Mouse (Mus musculus): Measurements from ENCODE around the gene Ccni. TPM values are rescaled to one million over a fixed set of nuclear protein-coding genes. Genes with fewer than 3 reads are reported as not detected.
A peak's percentile ranks its signal among the peaks of the same experiment; 100 is the strongest.

The Ccni gene
- polyA plus RNA-seq, 2 experiments = 83.6 to 129 TPM

DNA sequence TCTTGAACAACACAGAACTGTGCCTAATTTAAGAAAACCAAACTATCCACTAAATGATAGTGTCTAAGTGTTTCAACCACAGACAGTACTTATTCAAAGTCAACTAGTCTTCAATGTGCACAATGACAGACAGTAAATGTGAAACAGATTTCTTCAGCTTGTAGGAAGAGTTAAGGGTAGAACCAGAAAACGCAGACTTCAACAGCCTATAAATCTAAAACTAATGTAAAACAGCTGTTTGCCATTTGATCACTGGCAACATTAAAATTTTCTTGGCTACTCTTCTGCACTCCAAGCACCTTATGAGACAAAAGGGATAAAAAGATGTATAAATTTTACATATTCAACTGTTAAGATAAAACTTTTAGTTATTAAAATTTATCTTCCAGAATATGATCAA lies 5.1 kb downstream of the Ccni start:
- TF ChIP-seq POLR2A (IDR thresholded peaks at IDR 0.05; ENCODE audit: borderline replicate concordance, extremely low read depth, insufficient read depth, insufficient read length) = no peak
- Histone ChIP-seq H3K4me2 (replicated peaks; ENCODE audit: low read depth, low read length, severe bottlenecking) (no peak overlapping the region), H3K27ac (replicated peaks; ENCODE audit: low read depth, low read length) (no peak overlapping the region), H3K4me1 (ENCODE audit: control insufficient read depth, insufficient read depth, low read length) (peaks cover 14% of the 10 kb centered on the region), H3K9me3 (ENCODE audit: control insufficient read depth, low read length) (no peaks in the 10 kb centered on the region), H3K9ac (ENCODE audit: low read depth, low read length, severe bottlenecking) (no peak overlapping the region), H3K27me3 (ENCODE audit: control insufficient read depth, insufficient read depth, low read length) (no peaks in the 10 kb centered on the region), H3K4me3 (replicated peaks; ENCODE audit: low read length) (no peak overlapping the region), H3K36me3 (ENCODE audit: control insufficient read depth, insufficient read depth, low read length) (peaks cover 37% of the 10 kb centered on the region)
- ATAC-seq (ENCODE audit: low FRiP score, low read depth) (no peak), DNase-seq (ENCODE audit: low spot score) (peak; percentile 39)
- WGBS = 19% methylated on average over 1 of the region's 1 CpGs

DNA sequence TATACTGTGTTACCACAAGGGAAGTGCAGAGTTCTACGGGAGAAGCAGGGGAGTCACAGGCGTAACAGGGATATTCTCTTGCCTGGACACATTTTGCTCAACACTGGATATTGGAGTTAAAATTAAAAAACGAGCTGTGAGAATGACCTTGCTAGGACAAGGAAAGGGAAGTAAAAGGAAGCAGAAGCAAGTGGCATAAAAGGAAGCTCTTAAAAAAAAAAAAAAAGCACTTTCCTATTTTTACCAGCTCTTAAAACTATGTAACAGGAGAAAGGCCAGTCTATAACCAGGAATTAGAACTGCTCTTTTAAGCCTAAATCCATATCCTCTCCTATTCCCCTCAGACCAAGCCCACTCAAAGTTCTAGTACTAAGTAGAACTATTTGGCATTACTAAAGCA lies 8.1 kb downstream of the Ccni start:
- DNase-seq (ENCODE audit: low spot score) (no peak), ATAC-seq (ENCODE audit: low FRiP score, low read depth) (no peak)
- H3K27ac ChIP-seq (replicated peaks; ENCODE audit: low read depth, low read length) = no peak overlapping the region
- no peak overlapping the region for H3K4me2 ChIP-seq (replicated peaks; ENCODE audit: low read depth, low read length, severe bottlenecking)
- no peak overlapping the region for H3K9ac ChIP-seq (ENCODE audit: low read depth, low read length, severe bottlenecking)
- no peaks in the 10 kb centered on the region for H3K27me3 ChIP-seq (ENCODE audit: control insufficient read depth, insufficient read depth, low read length)
- H3K36me3 ChIP-seq (ENCODE audit: control insufficient read depth, insufficient read depth, low read length) = peaks cover 54% of the 10 kb centered on the region
- no peaks in the 10 kb centered on the region for H3K9me3 ChIP-seq (ENCODE audit: control insufficient read depth, low read length)
- 0 out of 2 replicates have a peak, but pooled peaks cover 3% of the 10 kb centered on the region for H3K4me1 ChIP-seq (ENCODE audit: control insufficient read depth, insufficient read depth, low read length)
- 69% methylated on average over 3 of the region's 3 CpGs for WGBS
- TF ChIP-seq POLR2A (IDR thresholded peaks at IDR 0.05; ENCODE audit: borderline replicate concordance, extremely low read depth, insufficient read depth, insufficient read length) = no peak
- H3K4me3 ChIP-seq (replicated peaks; ENCODE audit: low read length) = no peak overlapping the region

GRCm38 (mm10) chr5:93190428-93190827 lies 15.9 kb downstream of the Ccni start:
- Histone ChIP-seq H3K4me2 (replicated peaks; ENCODE audit: low read depth, low read length, severe bottlenecking) (no peak overlapping the region), H3K9ac (ENCODE audit: low read depth, low read length, severe bottlenecking) (no peak overlapping the region), H3K27ac (replicated peaks; ENCODE audit: low read depth, low read length) (no peak overlapping the region), H3K9me3 (ENCODE audit: control insufficient read depth, low read length) (no peaks in the 10 kb centered on the region), H3K36me3 (ENCODE audit: control insufficient read depth, insufficient read depth, low read length) (peaks cover 59% of the 10 kb centered on the region), H3K4me3 (replicated peaks; ENCODE audit: low read length) (no peak overlapping the region), H3K4me1 (ENCODE audit: control insufficient read depth, insufficient read depth, low read length) (no peaks in the 10 kb centered on the region), H3K27me3 (ENCODE audit: control insufficient read depth, insufficient read depth, low read length) (no peaks in the 10 kb centered on the region)
- 95% methylated on average over 5 of the region's 5 CpGs for WGBS
- TF ChIP-seq POLR2A (IDR thresholded peaks at IDR 0.05; ENCODE audit: borderline replicate concordance, extremely low read depth, insufficient read depth, insufficient read length) = no peak
- DNase-seq (ENCODE audit: low spot score) (no peak), ATAC-seq (ENCODE audit: low FRiP score, low read depth) (no peak)

- ATAC-seq (ENCODE audit: low FRiP score, low read depth) = no peak
- Histone ChIP-seq H3K4me1 (ENCODE audit: control insufficient read depth, insufficient read depth, low read length) (no peaks in the 10 kb centered on the region), H3K4me3 (replicated peaks; ENCODE audit: low read length) (no peak overlapping the region), H3K9me3 (ENCODE audit: control insufficient read depth, low read length) (no peaks in the 10 kb centered on the region), H3K27me3 (ENCODE audit: control insufficient read depth, insufficient read depth, low read length) (no peaks in the 10 kb centered on the region), H3K27ac (replicated peaks; ENCODE audit: low read depth, low read length) (no peak overlapping the region), H3K4me2 (replicated peaks; ENCODE audit: low read depth, low read length, severe bottlenecking) (no peak overlapping the region), H3K36me3 (ENCODE audit: control insufficient read depth, insufficient read depth, low read length) (peaks cover 59% of the 10 kb centered on the region), H3K9ac (ENCODE audit: low read depth, low read length, severe bottlenecking) (no peak overlapping the region)
- no peak for TF ChIP-seq POLR2A (IDR thresholded peaks at IDR 0.05; ENCODE audit: borderline replicate concordance, extremely low read depth, insufficient read depth, insufficient read length)
- 80% methylated on average over 3 of the region's 3 CpGs for WGBS
- no peak for DNase-seq (ENCODE audit: low spot score)
Observed at GRCm38 (mm10) chr5:93189607-93190006, 16.7 kb downstream of the Ccni start.

- no peak for TF ChIP-seq POLR2A (IDR thresholded peaks at IDR 0.05; ENCODE audit: borderline replicate concordance, extremely low read depth, insufficient read depth, insufficient read length)
- DNase-seq (ENCODE audit: low spot score) (no peak), ATAC-seq (ENCODE audit: low FRiP score, low read depth) (no peak)
- Histone ChIP-seq H3K4me3 (replicated peaks; ENCODE audit: low read length) (no peak overlapping the region), H3K27ac (replicated peaks; ENCODE audit: low read depth, low read length) (no peak overlapping the region), H3K9ac (ENCODE audit: low read depth, low read length, severe bottlenecking) (no peak overlapping the region), H3K4me2 (replicated peaks; ENCODE audit: low read depth, low read length, severe bottlenecking) (no peak overlapping the region), H3K4me1 (ENCODE audit: control insufficient read depth, insufficient read depth, low read length) (no peaks in the 10 kb centered on the region), H3K36me3 (ENCODE audit: control insufficient read depth, insufficient read depth, low read length) (peaks cover 75% of the 10 kb centered on the region), H3K9me3 (ENCODE audit: control insufficient read depth, low read length) (no peaks in the 10 kb centered on the region), H3K27me3 (ENCODE audit: control insufficient read depth, insufficient read depth, low read length) (no peaks in the 10 kb centered on the region)
- WGBS = 90% methylated on average over 6 of the region's 6 CpGs
Observed at GRCm38 (mm10) chr5:93184548-93184947, 21.7 kb downstream of the Ccni start.

DNA sequence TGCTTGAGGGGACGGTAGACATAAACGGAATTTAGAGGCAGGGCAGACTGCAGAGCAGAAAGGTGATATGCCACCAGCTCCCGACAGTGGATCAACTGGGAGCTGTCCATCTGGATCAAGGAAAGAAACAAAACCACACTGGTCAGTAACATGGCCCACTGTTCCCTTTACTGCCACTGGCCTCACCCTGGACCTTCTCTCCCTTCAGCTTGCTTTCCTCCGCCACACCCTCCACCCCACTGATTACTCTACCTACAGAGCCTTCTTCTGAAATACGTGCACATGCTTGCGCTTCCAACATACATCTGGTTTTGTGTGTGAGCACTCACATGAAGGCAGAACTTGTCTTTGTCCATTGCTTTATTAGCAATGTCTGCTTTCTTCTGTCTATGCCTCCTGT lies 23.0 kb downstream of the Ccni start:
- no peaks in the 10 kb centered on the region for H3K27me3 ChIP-seq (ENCODE audit: control insufficient read depth, insufficient read depth, low read length)
- TF ChIP-seq POLR2A (IDR thresholded peaks at IDR 0.05; ENCODE audit: borderline replicate concordance, extremely low read depth, insufficient read depth, insufficient read length) = no peak
- peaks cover 75% of the 10 kb centered on the region for H3K36me3 ChIP-seq (ENCODE audit: control insufficient read depth, insufficient read depth, low read length)
- no peak for DNase-seq (ENCODE audit: low spot score)
- ATAC-seq (ENCODE audit: low FRiP score, low read depth) = no peak
- no peaks in the 10 kb centered on the region for H3K9me3 ChIP-seq (ENCODE audit: control insufficient read depth, low read length)
- H3K4me3 ChIP-seq (replicated peaks; ENCODE audit: low read length) = no peak overlapping the region
- WGBS = 82% methylated on average over 6 of the region's 6 CpGs
- no peak overlapping the region for H3K27ac ChIP-seq (replicated peaks; ENCODE audit: low read depth, low read length)
- no peaks in the 10 kb centered on the region for H3K4me1 ChIP-seq (ENCODE audit: control insufficient read depth, insufficient read depth, low read length)
- H3K4me2 ChIP-seq (replicated peaks; ENCODE audit: low read depth, low read length, severe bottlenecking) = no peak overlapping the region
- H3K9ac ChIP-seq (ENCODE audit: low read depth, low read length, severe bottlenecking) = no peak overlapping the region

Data from limb, embryonic 14.5 days (tissue).